Mouse (Mus musculus) hindbrain, postnatal 0 days (tissue): Measurements from ENCODE around the gene Snrnp27. TPM values are rescaled to one million over a fixed set of nuclear protein-coding genes. Genes with fewer than 3 reads are reported as not detected.
A peak's percentile ranks its signal among the peaks of the same experiment; 100 is the strongest.

ENCODE experiments used
- ATAC-seq: fragments of 200-750 bp; cut with Nextera tagmentation; 2 replicates; pipeline ENCODE4 v1.8.0; 2017; ENCODE audit warnings: mild to moderate bottlenecking, moderate TSS enrichment, moderate library complexity
- DNase-seq: peaks from one replicate; pipeline ENCODE4 v3.0.0-alpha.2; 2015; ENCODE audit warnings: low spot score
- H3K27ac ChIP-seq: fragments of 300-500 bp; sonication (generic); 2 replicates; pipeline ENCODE4 v1.5.1; 2014; ENCODE audit warnings: mild to moderate bottlenecking
- H3K27me3 ChIP-seq: fragments of 300-500 bp; sonication (generic); 2 replicates; pipeline ENCODE4 v1.6.1; 2014; ENCODE audit warnings: low read length, mixed read lengths; ENCODE audit not compliant: insufficient read depth
- H3K36me3 ChIP-seq: fragments of 300-500 bp; sonication (generic); 2 replicates; pipeline ENCODE4 v1.6.1; 2014; ENCODE audit warnings: low read length, mixed read lengths; ENCODE audit not compliant: insufficient read depth
- H3K4me1 ChIP-seq: fragments of 300-500 bp; sonication (generic); 2 replicates; pipeline ENCODE4 v1.6.1; 2014; ENCODE audit warnings: antibody characterized with exemption, low read length, mixed read lengths; ENCODE audit not compliant: insufficient read depth
- H3K4me2 ChIP-seq: fragments of 300-500 bp; sonication (generic); 2 replicates; pipeline ENCODE4 v1.6.1; 2014; ENCODE audit warnings: low read depth, mild to moderate bottlenecking, low read length, moderate library complexity, mixed read lengths
- H3K4me3 ChIP-seq: fragments of 300-500 bp; sonication (generic); 2 replicates; pipeline ENCODE4 v1.5.1; 2014; ENCODE audit warnings: low read length
- H3K9ac ChIP-seq: fragments of 300-500 bp; sonication (generic); replicated peaks from 2 replicates; pipeline ENCODE4 v1.6.1; 2014; ENCODE audit warnings: mild to moderate bottlenecking, low read length, moderate library complexity, mixed read lengths
- H3K9me3 ChIP-seq: fragments of 300-500 bp; sonication (generic); 2 replicates; pipeline ENCODE4 v1.6.1; 2016; ENCODE audit warnings: low read length, mixed read lengths
- CTCF ChIP-seq: IDR thresholded peaks from 2 replicates; pipeline ENCODE4 v1.5.1; 2016; ENCODE audit warnings: antibody characterized with exemption, control low read depth, low read depth
- WGBS: fragments of 180-500 bp; shearing (Covaris S2); extraction: QIAGEN DNeasy Blood & Tissue Kit; methylation state at CpG from one replicate; pipeline ENCODE4 v1.1.7; 2014; 5-methylcytosine and 5-hydroxymethylcytosine counted together
- polyA plus RNA-seq: library from polyadenylated mRNA; unstranded; fragments of >200 nt; fragmentation: Nextera tagmentation; extraction: Ambion mirVana; gene quantifications from 2 replicates; pipeline ENCODE4 v1.2.1, GENCODE M21; 2015
- total RNA-seq: library from RNA; depleted of rRNA; stranded (reverse); fragments of >200 nt; gene quantifications from 2 replicates; pipeline ENCODE4 v1.2.3, GENCODE M21; 2014

Snrnp27 gene
- total and polyA plus RNA-seq, 2 experiments from 2014 or later: 21.6 to 107 TPM

DNA sequence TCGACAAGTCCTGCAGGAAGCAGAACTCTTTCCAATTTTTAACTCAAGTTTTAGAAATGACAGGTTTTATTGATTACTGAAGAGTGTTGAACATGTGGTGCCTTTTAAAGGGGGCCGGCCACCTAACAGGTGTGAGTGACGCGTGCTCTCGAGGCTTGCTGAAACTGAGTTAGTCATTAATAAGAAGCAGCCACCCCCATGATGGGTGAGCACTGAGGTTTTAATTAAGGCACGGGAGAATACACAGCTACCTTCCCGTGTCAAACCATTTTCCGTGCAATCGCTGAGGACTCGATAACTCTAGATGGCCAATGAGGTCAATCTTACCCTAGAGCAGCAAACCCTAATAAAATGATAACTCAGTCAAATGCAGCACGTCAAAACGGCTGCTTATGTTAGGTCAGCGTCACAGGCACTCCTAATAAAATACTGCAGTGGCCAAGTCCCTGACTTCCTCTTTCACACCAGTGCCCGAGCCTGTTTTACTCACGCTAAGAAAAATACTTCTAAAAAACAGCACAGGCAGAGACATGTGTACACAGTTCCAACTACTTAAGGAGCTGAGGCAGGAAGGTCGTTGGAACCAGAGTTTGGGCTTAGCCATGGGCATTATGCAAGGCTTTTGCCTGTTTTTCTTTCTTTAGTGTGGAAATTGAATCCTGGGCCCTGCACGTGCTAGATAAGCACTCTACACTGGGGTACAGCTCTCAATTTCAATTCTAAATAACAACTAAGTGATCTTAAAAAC, 18.6 kb downstream of the Snrnp27 start:
- WGBS: 86% methylated on average over 17 of the region's 17 CpGs
- Histone ChIP-seq H3K36me3 (peaks cover 23% of the 10 kb centered on the region; the same call in 1 of the 2 replicates), H3K4me1 (peaks cover 5% of the 10 kb centered on the region; the same call in 1 of the 2 replicates), H3K4me2 (no peak overlapping the region), H3K27me3 (no peaks in the 10 kb centered on the region), H3K27ac (no peak overlapping the region), H3K9ac (no peak overlapping the region), H3K9me3 (no peaks in the 10 kb centered on the region), H3K4me3 (no peak overlapping the region)
- DNase-seq (no peak), ATAC-seq (no peak)
- no peak for TF ChIP-seq CTCF

DNA sequence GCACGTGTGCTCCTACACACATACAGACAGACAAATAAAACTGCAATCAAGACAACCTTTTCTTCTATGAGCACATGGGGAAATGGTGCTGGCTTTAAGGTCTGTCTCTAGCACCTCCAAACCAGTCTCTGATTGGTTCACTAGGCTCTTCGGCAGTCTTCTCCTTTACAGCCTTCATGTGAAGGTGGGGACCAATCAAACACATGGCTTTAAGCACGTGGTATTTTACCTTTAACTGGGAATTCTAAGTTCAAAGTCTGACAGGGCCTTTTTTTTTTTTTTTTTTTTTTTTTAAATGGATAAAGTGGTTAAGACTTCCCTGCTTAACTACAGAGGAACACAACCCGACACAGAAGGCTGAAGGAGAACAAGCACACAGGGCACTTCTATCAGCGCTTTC, 19.2 kb downstream of the Snrnp27 start:
- Histone ChIP-seq H3K4me3 (no peak overlapping the region), H3K4me1 (peaks cover 5% of the 10 kb centered on the region; the same call in 1 of the 2 replicates), H3K4me2 (no peak overlapping the region), H3K27me3 (no peaks in the 10 kb centered on the region), H3K9ac (no peak overlapping the region), H3K36me3 (peaks cover 28% of the 10 kb centered on the region; the same call in 1 of the 2 replicates), H3K27ac (no peak overlapping the region), H3K9me3 (no peaks in the 10 kb centered on the region)
- no peak for TF ChIP-seq CTCF
- 83% methylated on average over 5 of the region's 5 CpGs for WGBS
- DNase-seq (no peak), ATAC-seq (no peak)

DNA sequence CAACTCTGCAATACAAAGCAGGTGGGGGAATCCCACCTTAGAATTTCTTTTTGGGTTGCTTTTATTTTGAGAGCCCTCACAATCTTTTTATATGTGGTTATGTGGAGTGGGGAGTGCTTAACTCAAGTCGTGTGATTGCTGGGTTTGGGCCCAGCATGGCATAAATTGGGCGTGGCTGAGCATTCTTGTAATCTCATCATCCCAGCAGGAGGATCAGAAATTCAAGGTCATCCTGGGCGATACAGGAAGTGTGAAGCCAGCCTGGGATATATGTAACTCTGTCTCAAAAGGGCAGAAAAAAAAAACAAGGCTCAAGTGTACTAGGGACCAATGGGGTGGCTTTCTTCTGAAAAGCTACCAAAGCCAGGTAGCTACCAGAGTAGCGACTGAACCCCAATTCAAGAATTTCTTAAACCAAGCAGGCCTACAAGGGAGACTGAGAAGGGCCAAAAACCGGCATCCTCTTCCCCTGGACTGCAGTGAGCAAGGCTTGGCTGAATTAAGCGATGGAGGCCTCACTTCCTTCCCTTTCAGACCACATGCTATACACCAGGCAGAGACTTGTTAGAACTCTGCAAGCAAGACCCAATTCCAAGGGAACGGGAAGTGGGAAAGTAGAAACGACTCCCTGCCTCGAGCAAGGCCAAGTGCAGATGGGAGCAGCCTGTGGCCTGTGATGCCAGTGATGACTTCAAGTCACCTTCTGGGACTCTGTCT, 24.0 kb downstream of the Snrnp27 start:
- Histone ChIP-seq H3K4me3 (no peak overlapping the region), H3K4me1 (no peaks in the 10 kb centered on the region), H3K27me3 (no peaks in the 10 kb centered on the region), H3K36me3 (peaks cover 50% of the 10 kb centered on the region), H3K9me3 (no peaks in the 10 kb centered on the region), H3K27ac (no peak overlapping the region), H3K4me2 (no peak overlapping the region), H3K9ac (no peak overlapping the region)
- ATAC-seq: no peak
- no peak for DNase-seq
- 77% methylated on average over 9 of the region's 9 CpGs for WGBS
- no peak for TF ChIP-seq CTCF

DNA sequence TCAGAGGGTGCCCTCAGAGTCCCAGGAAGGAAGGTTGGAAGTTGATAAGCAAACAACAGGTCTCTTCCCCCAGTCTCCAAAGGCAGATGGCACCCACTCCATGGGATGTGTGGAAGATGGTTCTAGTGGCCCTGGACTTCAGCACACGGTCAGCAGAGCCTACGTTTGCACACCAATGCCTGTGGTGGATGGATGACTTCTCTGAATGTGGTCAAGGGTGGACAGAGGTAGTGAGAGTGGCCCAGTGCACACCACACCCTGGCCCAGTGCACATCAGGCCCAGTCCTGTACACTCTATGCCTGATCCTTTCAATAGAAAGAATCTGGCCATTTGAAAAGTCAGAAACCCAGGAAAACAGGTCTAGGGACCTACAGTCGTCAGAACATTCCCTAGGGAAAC, 25.8 kb downstream of the Snrnp27 start:
- no peak overlapping the region for H3K4me2 ChIP-seq
- 87% methylated on average over 3 of the region's 3 CpGs for WGBS
- H3K27ac ChIP-seq: no peak overlapping the region
- TF ChIP-seq CTCF: no peak
- no peaks in the 10 kb centered on the region for H3K27me3 ChIP-seq
- no peak overlapping the region for H3K9ac ChIP-seq
- DNase-seq: no peak
- H3K9me3 ChIP-seq: no peaks in the 10 kb centered on the region
- no peaks in the 10 kb centered on the region for H3K4me1 ChIP-seq
- H3K4me3 ChIP-seq: no peak overlapping the region
- no peak for ATAC-seq
- peaks cover 59% of the 10 kb centered on the region for H3K36me3 ChIP-seq

DNA sequence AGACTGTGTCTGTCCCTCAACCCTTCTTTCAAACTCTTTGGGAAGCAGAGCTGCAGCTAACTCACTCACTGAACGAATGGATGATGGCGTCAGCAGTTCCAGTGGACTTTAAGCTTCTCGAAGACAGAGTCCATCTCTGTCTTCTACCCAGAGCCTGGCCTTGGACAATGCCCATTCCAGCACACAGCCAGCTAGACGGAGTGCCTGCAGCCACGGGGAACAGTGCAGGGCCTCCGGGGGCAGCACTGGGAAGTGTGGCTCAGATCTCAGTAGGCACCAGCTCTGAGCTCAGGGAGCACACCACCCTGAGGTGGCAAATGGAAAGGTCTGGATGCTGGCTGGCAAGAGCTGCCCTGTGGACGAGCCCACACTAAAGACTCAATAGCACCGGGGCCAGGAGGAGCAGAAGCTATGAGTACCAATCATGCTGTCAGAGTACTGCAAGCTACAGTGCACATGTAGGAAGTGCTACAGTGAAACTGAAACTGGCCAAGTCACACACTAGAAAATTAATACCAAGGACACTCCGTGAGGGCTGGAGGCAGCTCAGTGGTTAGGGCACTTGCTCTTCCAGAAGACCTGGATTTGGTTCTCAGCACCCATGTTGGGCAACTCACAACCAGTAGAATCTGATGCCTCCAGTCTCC, 29.9 kb downstream of the Snrnp27 start:
- Histone ChIP-seq H3K36me3 (peaks cover 53% of the 10 kb centered on the region), H3K9me3 (no peaks in the 10 kb centered on the region), H3K27ac (no peak overlapping the region), H3K4me3 (no peak overlapping the region), H3K4me2 (no peak overlapping the region), H3K27me3 (no peaks in the 10 kb centered on the region), H3K9ac (no peak overlapping the region), H3K4me1 (no peaks in the 10 kb centered on the region)
- TF ChIP-seq CTCF: peak; percentile 35; the same call in 1 of the 2 replicates
- ATAC-seq: peak; percentile 43; the same call in 1 of the 2 replicates
- WGBS: 80% methylated on average over 9 of the region's 9 CpGs
- DNase-seq: no peak

DNA sequence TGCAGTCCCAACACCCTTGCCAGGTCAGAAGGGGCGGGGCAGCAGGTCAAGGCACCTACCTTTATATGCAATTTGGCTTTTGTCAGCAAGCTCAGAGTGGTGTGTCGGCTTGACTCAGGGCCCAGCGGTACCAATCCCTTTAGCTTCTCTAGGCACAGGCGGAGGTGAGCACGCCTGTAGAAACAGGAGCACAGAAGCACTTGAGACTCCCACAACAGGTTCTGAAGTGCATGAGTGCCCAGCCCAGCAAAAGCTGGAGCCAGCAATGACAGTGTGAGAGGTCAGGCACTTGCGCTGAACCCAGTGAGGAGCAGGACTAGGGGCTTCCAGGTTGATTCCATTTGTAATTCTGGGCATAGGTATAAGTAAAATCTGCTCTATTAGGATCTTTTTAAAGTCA, 31.3 kb downstream of the Snrnp27 start:
- DNase-seq (no peak), ATAC-seq (no peak)
- H3K27me3 ChIP-seq: no peaks in the 10 kb centered on the region
- no peak overlapping the region for H3K27ac ChIP-seq
- H3K9ac ChIP-seq: no peak overlapping the region
- no peak for TF ChIP-seq CTCF
- no peak overlapping the region for H3K4me3 ChIP-seq
- peaks cover 53% of the 10 kb centered on the region for H3K36me3 ChIP-seq
- no peaks in the 10 kb centered on the region for H3K9me3 ChIP-seq
- no peaks in the 10 kb centered on the region for H3K4me1 ChIP-seq
- 93% methylated on average over 6 of the region's 6 CpGs for WGBS
- H3K4me2 ChIP-seq: no peak overlapping the region
